Mouse (Mus musculus) embryonic fibroblast, embryonic 13.5 days (primary cell): ENCODE data around the gene Fyb2.

ENCODE experiments used
- CTCF ChIP-seq: IDR thresholded peaks from 2 replicates; pipeline ENCODE4 v1.5.1; 2011; ENCODE audit warnings: mild to moderate bottlenecking, control low read depth, low read length, moderate library complexity, borderline replicate concordance; ENCODE audit not compliant: insufficient read depth
- POLR2A ChIP-seq: IDR thresholded peaks from 2 replicates; pipeline ENCODE4 v1.6.1; 2011; ENCODE audit warnings: low read depth, mild to moderate bottlenecking, control low read depth, low read length, moderate library complexity

GRCm38 (mm10) chr4:104876323-104876722, 36.9 kb upstream of the Fyb2 start, which contains the start of gene C8a:
- TF ChIP-seq CTCF (no peak), POLR2A (no peak)
